Mouse (Mus musculus): ENCODE data around the gene H2-Q1.
"Not testable (repeated sequence)": the region's sequence is repeated elsewhere in the genome, so short reads cannot be mapped to it uniquely, and the experiment has no call there.

The H2-Q1 gene

DNA sequence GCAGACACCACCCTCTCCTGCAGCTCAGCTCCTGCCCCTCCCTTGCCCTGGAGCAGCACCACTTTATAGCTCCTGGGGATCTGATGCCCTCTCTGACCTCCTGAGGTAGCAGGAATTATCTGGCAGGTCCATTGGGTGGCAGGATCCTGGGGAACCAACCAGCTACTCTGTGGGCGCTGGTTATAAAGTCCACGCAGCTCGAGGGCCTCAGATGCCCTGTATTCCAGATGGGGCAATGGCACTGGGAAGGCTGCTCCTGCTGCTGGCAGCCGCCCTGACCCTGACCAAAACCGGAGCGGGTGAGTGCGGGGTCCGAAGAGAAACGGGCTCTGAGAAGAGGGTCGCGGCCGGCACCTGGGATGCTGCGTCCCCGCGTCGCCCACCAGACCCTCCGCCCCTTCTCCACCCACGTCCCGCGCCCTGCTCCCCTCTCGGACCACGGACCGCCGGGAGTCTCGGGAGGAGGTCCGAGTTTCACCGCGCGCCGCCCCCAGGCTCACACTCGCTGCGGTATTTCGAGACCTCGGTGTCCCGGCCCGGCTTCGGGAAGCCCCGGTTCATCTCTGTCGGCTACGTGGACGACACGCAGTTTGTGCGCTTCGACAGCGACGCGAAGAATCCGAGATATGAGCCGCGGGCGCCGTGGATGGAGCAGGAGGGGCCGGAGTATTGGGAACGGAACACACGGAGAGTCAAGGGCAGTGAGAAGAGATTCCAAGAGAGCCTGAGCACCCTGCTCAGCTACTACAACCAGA, at the start of gene H2-Q1:
Gene H2-Q1, plus strand, starts transcription at position 79 of the 755 bp plus-strand sequence.
- DNase-seq (ENCODE audit: low read depth): no peak

GRCm38 (mm10) chr17:35272249-35272648, 48.0 kb upstream of the H2-Q1 start:
- no peak for DNase-seq (ENCODE audit: low read depth)

- DNase-seq (ENCODE audit: low read depth): peak; percentile 96
Observed at GRCm38 (mm10) chr17:35274770-35275169, 45.4 kb upstream of the H2-Q1 start.

DNA sequence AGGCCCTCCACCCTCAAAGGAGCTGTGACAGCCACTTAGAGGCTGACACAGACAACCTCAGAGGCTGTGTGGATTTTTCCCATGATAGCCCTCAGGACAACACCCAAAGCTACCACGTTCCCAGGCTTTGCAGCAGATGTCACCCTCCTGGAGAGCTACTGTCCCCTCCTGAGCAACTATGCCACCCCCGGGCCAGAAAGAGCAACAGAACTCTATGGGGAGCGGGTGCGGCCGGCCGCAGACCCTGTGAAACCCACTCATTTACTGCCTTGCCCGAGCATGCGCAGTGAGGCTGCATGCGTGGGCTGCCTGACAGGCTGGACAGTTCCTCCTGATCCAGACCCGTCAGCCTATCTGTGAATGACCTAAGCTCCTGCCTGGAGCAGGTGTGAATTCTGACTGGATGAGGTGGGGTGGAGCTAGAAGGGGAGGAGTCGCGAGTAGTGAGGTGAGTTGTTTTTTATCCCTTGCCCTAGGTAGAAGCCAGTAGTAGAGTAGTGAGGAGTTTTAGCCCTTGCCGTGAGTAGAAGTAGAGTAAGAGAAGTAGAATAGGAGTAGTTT, 43.8 kb upstream of the H2-Q1 start:
- no peak for DNase-seq (ENCODE audit: low read depth)

DNA sequence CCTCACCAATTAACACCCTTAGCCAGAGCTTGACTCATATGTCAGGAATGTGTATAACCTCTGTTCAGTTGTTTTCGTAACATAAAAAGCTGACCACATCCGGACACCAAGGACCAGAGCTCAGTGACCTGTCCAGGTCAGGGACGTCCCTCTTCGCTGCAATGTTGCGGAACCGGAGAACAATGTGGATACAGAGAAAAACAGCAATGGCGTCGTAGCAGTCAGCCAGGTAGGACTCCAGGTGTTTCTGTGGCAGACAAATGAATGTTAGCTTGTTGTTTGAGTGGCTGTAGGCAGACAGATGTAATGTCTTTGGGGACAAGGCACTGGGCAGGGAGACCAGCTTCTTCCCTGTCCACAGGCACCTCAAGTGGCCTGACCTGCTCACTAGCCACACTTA, 42.2 kb upstream of the H2-Q1 start:
- DNase-seq (ENCODE audit: low read depth): no peak

DNA sequence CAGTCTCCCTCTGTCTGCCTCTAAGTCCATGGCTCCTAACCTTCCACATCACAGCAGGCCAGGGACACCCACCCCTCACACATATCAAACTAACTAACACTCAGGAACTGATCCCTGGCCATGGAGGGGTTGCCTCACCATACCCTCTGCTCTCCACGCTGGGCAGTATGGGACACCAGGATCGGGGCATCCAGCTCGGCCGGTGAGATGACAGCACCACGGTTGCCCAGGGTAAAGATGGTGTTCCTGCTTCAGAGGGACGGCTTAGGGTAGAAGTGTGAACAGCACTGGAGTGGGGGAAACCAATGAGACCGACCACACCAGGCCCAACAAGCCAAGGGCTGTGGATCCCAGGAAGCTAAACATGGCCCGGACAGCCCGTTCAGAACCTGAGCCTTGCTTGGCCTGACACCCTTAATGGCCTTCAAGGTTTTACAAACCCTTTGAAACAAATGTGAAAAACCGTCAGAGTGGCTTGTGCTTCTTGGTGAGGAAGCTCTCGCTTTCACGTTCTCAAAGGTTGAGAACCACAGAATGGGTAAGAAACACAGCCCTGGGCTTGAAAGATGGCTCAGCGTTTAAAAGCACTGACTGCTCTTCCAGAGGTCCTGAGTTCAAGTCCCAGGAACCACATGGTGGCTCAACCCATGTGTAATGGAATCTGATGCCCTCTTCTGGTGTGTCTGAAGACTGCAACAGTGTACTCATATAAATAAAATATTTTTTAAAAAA, 41.1 kb upstream of the H2-Q1 start:
- no peak for DNase-seq (ENCODE audit: low read depth)

GRCm38 (mm10) chr17:35280276-35280675, 39.9 kb upstream of the H2-Q1 start:
- no peak for DNase-seq (ENCODE audit: low read depth)

DNA sequence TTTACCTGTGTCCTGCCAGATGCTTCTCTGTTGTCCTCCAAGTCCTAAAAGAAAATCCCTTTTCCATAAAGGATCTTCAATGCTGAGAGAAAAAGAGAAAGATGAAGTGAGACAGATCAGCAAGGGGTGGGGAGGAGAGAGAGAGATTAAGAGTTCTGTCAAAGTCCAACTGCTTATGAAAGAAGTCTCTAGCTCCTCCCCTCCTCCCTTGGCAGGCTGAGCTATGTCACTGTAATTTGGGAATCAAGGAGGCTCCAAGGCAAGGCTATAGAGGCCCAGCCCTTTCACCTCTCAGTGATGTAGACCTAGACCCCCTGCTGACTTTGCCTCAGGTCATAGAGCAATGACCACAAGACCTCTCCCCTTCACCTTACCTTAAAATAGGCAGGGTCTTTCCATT, 34.8 kb upstream of the H2-Q1 start:
- no peak for DNase-seq (ENCODE audit: low read depth)

DNA sequence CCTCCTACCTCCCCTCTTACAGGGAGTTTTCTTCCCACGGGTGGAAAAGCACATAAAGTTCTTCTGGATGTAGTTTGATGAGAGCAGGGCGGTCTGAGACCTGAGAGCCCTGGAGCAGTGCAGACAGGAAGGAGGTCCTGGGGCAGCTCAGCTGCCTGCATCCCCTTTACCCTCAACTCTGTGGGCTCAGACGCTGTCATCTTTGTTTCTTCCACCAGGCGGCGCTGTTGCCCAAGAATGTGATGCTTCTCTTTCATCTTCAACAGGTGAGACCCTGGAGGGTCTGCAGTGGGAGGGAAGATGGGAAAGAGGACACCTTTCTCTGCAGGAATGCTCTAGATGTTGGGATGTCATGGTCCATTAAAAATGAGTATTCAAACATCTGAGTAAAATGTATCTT, 24.4 kb upstream of the H2-Q1 start:
- DNase-seq (ENCODE audit: low read depth): peak; percentile 76

- not testable (repeated sequence) for DNase-seq (ENCODE audit: low read depth)
Observed at GRCm38 (mm10) chr17:35300261-35300945, 19.8 kb upstream of the H2-Q1 start.

GRCm38 (mm10) chr17:35301645-35302258, 18.5 kb upstream of the H2-Q1 start:
- peak; percentile 97 for DNase-seq (ENCODE audit: low read depth)

- no peak for DNase-seq (ENCODE audit: low read depth)
Observed at GRCm38 (mm10) chr17:35303271-35303670, 16.9 kb upstream of the H2-Q1 start.

- DNase-seq (ENCODE audit: low read depth): no peak
Observed at GRCm38 (mm10) chr17:35303756-35304350, 16.4 kb upstream of the H2-Q1 start.

DNA sequence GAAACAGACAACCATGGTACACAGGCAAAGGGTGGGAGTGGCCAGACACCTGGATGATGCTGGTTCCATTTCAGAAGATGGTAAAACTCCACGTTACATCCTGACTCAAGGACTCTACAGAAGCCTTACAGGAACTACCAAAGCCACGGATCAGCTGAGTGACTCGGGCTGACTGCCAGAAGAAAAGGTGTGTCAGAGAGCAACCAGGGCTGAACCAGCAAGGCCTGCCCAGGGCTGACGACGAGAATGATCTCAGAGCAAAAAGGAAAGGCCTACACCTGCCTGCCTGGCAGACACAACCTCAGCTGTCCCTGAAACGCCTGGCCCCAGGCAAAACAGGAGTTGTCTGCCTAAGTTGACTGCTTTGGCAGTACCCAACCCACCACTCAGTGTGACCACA, 15.7 kb upstream of the H2-Q1 start:
- no peak for DNase-seq (ENCODE audit: low read depth)

DNA sequence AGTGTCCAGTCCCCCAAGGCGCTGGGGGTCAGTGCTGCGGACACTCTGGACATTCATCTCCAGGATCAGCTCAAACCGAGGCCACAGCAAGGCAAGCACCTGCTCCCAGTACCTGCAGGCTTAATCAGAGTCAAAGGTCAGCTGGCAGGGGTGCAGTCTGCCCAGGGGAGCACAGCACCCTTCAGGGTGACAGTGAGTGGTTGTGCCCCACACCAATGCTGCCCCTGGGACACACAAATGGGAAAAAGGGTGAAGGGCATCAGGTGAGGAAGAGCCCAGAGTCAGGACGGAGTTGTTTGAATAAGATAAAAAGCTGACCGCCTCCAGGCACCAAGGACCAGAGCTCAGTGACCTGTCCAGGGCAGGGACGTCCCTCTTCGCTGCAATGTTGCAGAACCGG, 15.3 kb upstream of the H2-Q1 start:
- DNase-seq (ENCODE audit: low read depth): not testable (repeated sequence)

GRCm38 (mm10) chr17:35318671-35319070, 1.5 kb upstream of the H2-Q1 start:
- DNase-seq (ENCODE audit: low read depth): no peak

DNA sequence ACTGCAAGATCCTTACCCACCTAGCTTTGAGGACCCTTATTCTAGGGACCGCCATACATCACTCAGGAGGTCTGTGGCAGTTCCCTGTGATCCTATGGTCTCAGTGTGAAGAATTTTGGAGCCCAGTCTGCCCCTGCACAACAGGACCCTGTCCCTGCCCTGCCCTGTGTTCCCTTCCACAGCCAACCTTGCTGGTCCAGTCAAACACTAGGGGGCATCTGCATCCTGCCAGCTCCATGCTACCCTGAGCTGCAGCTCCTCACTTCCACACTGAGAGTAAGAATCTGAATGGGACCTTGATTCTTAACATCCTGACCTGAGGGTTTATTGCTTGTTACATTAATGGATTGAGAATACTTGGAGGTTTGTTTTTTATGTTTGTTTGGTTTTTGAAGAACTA, 4.9 kb downstream of the H2-Q1 start:
- DNase-seq (ENCODE audit: low read depth): not testable (repeated sequence)

- DNase-seq (ENCODE audit: low read depth): not testable (repeated sequence)
Observed at GRCm38 (mm10) chr17:35326000-35326399, 5.8 kb downstream of the H2-Q1 start.

GRCm38 (mm10) chr17:35329714-35330113, 9.5 kb downstream of the H2-Q1 start:
- not testable (repeated sequence) for DNase-seq (ENCODE audit: low read depth)

DNA sequence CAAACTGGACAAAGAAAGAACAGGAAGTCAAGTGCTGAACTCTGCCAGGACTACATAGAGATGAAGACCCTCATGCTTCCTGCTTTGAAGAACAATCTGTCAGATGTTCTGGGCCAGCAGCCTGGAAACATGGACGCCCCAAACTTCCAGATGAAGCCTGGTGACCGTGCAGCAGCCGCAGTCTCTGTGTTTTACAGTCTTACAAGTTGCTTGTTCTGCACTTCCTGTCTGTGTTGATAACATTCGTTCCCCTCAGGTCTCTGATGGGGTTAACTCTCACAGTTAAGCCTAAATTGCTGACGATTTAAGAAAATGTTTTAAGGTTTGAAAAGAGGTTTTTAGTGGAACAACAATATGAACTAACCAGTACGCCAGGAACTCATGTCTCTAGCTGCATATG, 11.3 kb downstream of the H2-Q1 start:
- DNase-seq (ENCODE audit: low read depth): not testable (repeated sequence)

GRCm38 (mm10) chr17:35342071-35342671, 22.0 kb downstream of the H2-Q1 start, which contains the start of gene H2-Q2:
Gene H2-Q2 (plus strand): TSS chr17:35342242.
- no peak for DNase-seq (ENCODE audit: low read depth)

All from NIH3T3 (cell line).